Mouse (Mus musculus) spleen, adult 10 weeks (tissue): Measurements from ENCODE around the gene Upk3bl. TPM values are rescaled to one million over a fixed set of nuclear protein-coding genes. Genes with fewer than 3 reads are reported as not detected.

ENCODE experiments used
- polyA plus RNA-seq: library from polyadenylated mRNA; stranded (reverse); fragments of 350-450 nt; fragmentation: Illumina TruSeq; extraction: RNeasy Lipid Tissue Mini Kit (QIAGEN cat#74804); gene quantifications from one replicate; pipeline ENCODE4 v1.2.3, GENCODE M21; 2015; ENCODE audit warnings: low replicate concordance; ENCODE audit not compliant: insufficient read depth

Gene Upk3bl
- not detected for polyA plus RNA-seq

DNA sequence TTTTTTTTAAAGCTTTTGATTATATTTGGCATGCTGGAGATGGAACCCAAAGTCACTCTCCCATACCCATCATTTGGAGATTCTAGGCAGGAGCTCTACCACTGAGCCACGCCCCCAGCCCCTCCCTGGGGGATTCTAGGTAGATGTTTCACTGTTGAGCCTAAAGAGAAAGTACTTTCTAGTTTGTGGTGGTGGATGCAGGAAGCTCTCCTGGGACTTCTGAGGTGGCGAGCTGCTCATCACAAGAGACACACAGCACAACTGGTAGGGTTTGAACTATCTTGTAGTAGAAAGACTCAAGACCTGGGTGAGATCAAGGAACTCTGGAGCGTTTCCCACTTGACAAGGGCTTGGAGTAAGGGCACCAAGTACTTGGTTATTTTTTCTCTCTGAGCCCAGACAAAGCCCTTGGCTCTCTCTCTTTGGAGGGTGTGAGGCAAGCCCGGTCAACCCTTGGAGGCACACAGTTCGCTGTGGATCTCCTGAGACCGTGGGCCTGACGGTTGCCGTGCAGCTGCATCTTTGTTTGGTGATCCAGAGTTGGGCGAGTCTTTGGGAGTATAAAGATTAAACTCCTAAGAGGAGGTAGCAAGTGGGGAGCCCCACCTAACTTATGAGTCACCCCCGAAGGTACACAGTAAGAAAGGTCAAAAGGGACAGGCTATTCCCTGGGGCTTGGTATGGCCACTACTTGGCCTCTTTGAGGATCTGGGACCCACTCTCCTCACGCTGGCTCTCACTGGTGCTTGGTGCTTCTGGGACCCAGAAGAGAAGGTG, at the start of gene Upk3bl:
Gene Upk3bl (plus strand): TSS at position 192 of the 777 bp plus-strand sequence.

DNA sequence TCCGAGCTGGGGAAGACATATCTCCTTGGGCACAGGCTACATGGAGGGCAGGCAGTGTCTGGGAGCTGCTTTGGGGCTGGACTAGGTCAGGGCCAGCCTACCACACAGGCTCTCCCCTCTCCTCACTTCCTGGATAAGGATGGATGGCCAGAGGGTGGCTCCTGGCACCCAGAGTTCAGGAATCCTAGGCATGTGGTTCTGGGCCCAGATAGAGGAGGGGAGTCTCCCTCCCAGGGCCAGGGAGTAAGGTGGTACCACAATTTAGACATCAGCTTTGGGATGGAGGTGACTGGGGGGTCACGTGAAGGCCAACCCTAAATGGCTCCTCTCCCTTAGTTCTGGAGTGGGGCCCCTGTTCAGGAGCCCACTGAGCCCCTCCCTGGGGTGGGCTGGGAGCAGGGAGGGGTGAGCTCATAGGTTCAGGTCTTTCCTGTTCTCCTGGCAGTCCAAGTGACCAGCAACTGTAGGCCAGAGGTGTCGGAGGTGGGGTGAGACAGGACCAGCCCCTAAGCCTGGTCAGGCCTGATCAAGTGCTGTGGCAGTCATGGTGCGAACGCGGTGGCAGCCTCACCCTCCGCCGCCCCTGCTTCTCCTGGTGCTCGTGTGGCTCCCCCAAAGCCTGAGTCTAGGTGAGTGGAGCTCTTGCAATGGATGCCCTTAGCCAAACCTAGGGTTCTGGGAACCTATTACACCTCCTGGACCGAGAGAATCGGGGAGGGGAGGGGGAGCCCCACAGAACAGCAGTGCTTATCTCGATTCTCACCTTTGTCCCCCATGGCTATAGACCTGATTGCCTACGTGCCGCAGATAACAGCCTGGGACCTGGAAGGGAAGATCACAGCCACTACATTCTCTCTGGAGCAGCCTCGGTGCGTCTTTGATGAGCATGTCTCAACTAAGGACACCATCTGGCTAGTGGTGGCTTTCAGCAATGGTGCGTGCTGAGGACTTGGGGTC, 15.8 kb upstream of the Upk3bl start, which contains the start of gene Upk3b:
Gene Upk3b (plus strand): TSS at position 239 of the 957 bp plus-strand sequence.

DNA sequence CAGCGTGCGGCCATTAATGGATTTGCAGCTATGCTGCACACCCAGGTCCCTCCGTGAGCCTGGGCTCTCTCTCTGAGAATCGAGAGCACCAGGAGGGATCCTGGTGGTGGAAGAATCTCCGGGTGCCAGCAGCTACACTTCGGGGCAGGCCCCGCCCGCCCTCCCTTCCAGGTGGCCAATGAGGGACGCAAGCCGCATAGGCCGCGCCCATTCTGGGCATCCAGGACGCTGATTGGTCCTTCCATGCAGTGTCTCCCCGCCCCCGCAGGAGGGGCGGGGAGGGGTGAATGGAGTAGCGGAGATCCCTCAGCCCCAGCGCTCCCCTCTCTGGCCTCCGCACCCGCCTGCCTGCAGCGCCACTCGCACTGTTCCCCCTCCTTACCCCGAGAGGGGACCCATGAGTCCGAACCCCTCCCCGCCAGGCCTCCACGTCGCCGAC, 29.4 kb downstream of the Upk3bl start, which contains the start of gene Rasa4:
Gene Rasa4 (plus strand): TSS at position 248 of the 439 bp plus-strand sequence.

Other genes with a start within 250 kb of the Upk3bl start
- gene Srrm3, start 247.6 kb upstream of the Upk3bl start, polyA plus RNA-seq, result not detected
- 4.7 TPM for gene Hspb1, start 166.6 kb upstream of the Upk3bl start, polyA plus RNA-seq
- gene Ywhag, start 119.9 kb upstream of the Upk3bl start, polyA plus RNA-seq, result 66.9 TPM
- gene Ssc4d, start 80.0 kb upstream of the Upk3bl start, polyA plus RNA-seq, result 1.8 TPM
- gene Zp3, start 74.4 kb upstream of the Upk3bl start, polyA plus RNA-seq, result not detected
- 8.0 TPM for gene Dtx2, start 59.7 kb upstream of the Upk3bl start, polyA plus RNA-seq
- 2.3 TPM for gene Upk3b, start 16.0 kb upstream of the Upk3bl start, polyA plus RNA-seq
- 30.2 TPM for gene Rasa4, start 29.4 kb downstream of the Upk3bl start, polyA plus RNA-seq
- gene Polr2j, start 62.1 kb downstream of the Upk3bl start, polyA plus RNA-seq, result 43.7 TPM
- 14.6 TPM for gene Lrwd1, start 81.6 kb downstream of the Upk3bl start, polyA plus RNA-seq
- gene Alkbh4, start 81.7 kb downstream of the Upk3bl start, polyA plus RNA-seq, result 8.5 TPM
- 51.7 TPM for gene Orai2, start 116.2 kb downstream of the Upk3bl start, polyA plus RNA-seq
- 18.4 TPM for gene Prkrip1, start 144.5 kb downstream of the Upk3bl start, polyA plus RNA-seq
- 5.0 TPM for gene Sh2b2, start 192.1 kb downstream of the Upk3bl start, polyA plus RNA-seq